ENCODE assay signal across 8 mouse cellular contexts in genomic region chr6:36387612-36388400, GRCm38 (mm10). TPM values are rescaled to one million over a fixed set of nuclear protein-coding genes. Genes with fewer than 3 reads are reported as not detected.
DNase-seq lines count a peak whose midpoint lies in the region; ATAC-seq and TF ChIP-seq lines count a peak whose summit lies in the region.

Gene Chrm2, plus strand, starts transcription at chr6:36388084.

- peak within 1 kb of the TSS; percentile 47 for H3K4me3 ChIP-seq in lung, embryonic 14.5 days (ENCODE audit: low read depth, low read length)
- peak within 1 kb of the TSS; percentile 42 for H3K4me3 ChIP-seq in forebrain, embryonic 11.5 days (ENCODE audit: low read depth, low read length)
- H3K4me3 ChIP-seq in myocyte = no peak within 1 kb of the TSS

- no peaks in the 10 kb centered on the region for H3K9me3 ChIP-seq in lung, embryonic 14.5 days (ENCODE audit: low read depth, low read length)
- no peaks in the 10 kb centered on the region for H3K9me3 ChIP-seq in forebrain, embryonic 11.5 days (ENCODE audit: control insufficient read depth, low read length)

- ATAC-seq in lung, embryonic 14.5 days (ENCODE audit: insufficient read depth) = no peak
- peak; percentile 69 for ATAC-seq in forebrain, embryonic 11.5 days (replicated peaks; ENCODE audit: low FRiP score)

- H3K36me3 ChIP-seq in lung, embryonic 14.5 days (ENCODE audit: insufficient read depth) = no peaks in the 10 kb centered on the region
- H3K36me3 ChIP-seq in forebrain, embryonic 11.5 days (ENCODE audit: control insufficient read depth, insufficient read depth, low read length) = no peaks in the 10 kb centered on the region
- no peaks in the 10 kb centered on the region for H3K36me3 ChIP-seq in myocyte (ENCODE audit: control insufficient read depth, insufficient read depth)

- H3K4me1 ChIP-seq in lung, embryonic 14.5 days (ENCODE audit: insufficient read depth) = no peaks in the 10 kb centered on the region
- H3K4me1 ChIP-seq in forebrain, embryonic 11.5 days (replicated peaks; ENCODE audit: control insufficient read depth, insufficient read depth, low read length) = no peaks in the 10 kb centered on the region; the same call in 1 of the 2 replicates

- DNase-seq in lung, embryonic 14.5 days = peak; percentile 50
- DNase-seq in lung, postnatal 25 days (ENCODE audit: low spot score) = no peak
- peak; percentile 63 for DNase-seq in forebrain, embryonic 11.5 days (ENCODE audit: low spot score)
- DNase-seq in heart, postnatal 36 days = peak; percentile 32 to 42
- DNase-seq in left cerebral cortex, postnatal 4 days = peak; percentile 24
- no peak for DNase-seq in urinary bladder, postnatal 36 days (ENCODE audit: low spot score in 2 of 2)
- DNase-seq in thymus, postnatal 4 days = no peak

- H3K27ac ChIP-seq in lung, embryonic 14.5 days (ENCODE audit: low read depth) = no peak within 1 kb of the TSS
- H3K27ac ChIP-seq in forebrain, embryonic 11.5 days (ENCODE audit: low read depth, low read length) = no peak within 1 kb of the TSS

- H3K4me2 ChIP-seq in lung, embryonic 14.5 days = peak within 1 kb of the TSS; percentile 87
- peak within 1 kb of the TSS; percentile 97 for H3K4me2 ChIP-seq in forebrain, embryonic 11.5 days (ENCODE audit: low read depth, low read length, severe bottlenecking)
- peak within 1 kb of the TSS; percentile 18 for H3K4me2 ChIP-seq in myocyte (ENCODE audit: low read depth)

- no peak for TF ChIP-seq POLR2A in myocyte (IDR thresholded peaks at IDR 0.05; ENCODE audit: insufficient read length, low read depth)

- WGBS in lung, embryonic 14.5 days = 2% methylated on average over 30 of the region's 30 CpGs
- 3% methylated on average over 30 of the region's 30 CpGs for WGBS in forebrain, embryonic 11.5 days

- peaks cover 30% of the 10 kb centered on the region for H3K27me3 ChIP-seq in lung, embryonic 14.5 days (ENCODE audit: insufficient read depth, low read length)
- peaks cover 15% of the 10 kb centered on the region for H3K27me3 ChIP-seq in forebrain, embryonic 11.5 days (ENCODE audit: control insufficient read depth, insufficient read depth, low read length)
- peaks cover 20% of the 10 kb centered on the region for H3K27me3 ChIP-seq in myocyte (ENCODE audit: control insufficient read depth, insufficient read depth, insufficient read length)

- no peak for TF ChIP-seq CTCF in lung, embryonic 14.5 days (IDR thresholded peaks at IDR 0.05; ENCODE audit: low read depth)

- peak within 1 kb of the TSS; percentile 46 for H3K9ac ChIP-seq in lung, embryonic 14.5 days
- H3K9ac ChIP-seq in forebrain, embryonic 11.5 days (ENCODE audit: low read length) = peak within 1 kb of the TSS; percentile 50

- intact Hi-C loops in heart, postnatal 36 days (cut with DNase I) = loop anchor here (5.0 to 10.0 kb wide), 5 partner anchors 134 to 657 kb away; no protein-coding TSS in a partner anchor
- intact Hi-C loops in left cerebral cortex, postnatal 4 days (cut with DNase I) = loop anchor here (10.0 kb wide), 1 partner anchor 383 kb away; no protein-coding TSS in a partner anchor

- no peak within 1 kb of the TSS for H3ac ChIP-seq in myocyte (ENCODE audit: control insufficient read depth, insufficient read length)

- no peaks in the 10 kb centered on the region for H3K79me2 ChIP-seq in myocyte (ENCODE audit: control insufficient read depth, insufficient read depth)

TF ChIP-seq in myocyte, 11 proteins besides CTCF, POLR2A, EP300 and RAD21:
- TF ChIP-seq TCF3 (IDR thresholded peaks at IDR 0.05; ENCODE audit: insufficient read length, low read depth) (no peak), POLR2AphosphoS2 (IDR thresholded peaks at IDR 0.05; ENCODE audit: insufficient read length, low read depth) (no peak), MYOG (IDR thresholded peaks at IDR 0.05; ENCODE audit: control insufficient read depth in 1 of 3, insufficient read depth in 1 of 3, insufficient read length in 2 of 3, low read depth in 2 of 3) (no peak), MAX (IDR thresholded peaks at IDR 0.05; ENCODE audit: low read depth) (no peak), TCF12 (IDR thresholded peaks at IDR 0.05; ENCODE audit: insufficient read depth, poor library complexity, severe bottlenecking) (no peak)
TF ChIP-seq in myocyte: peak in this region for 0.

RNA-seq across cellular contexts. Expression of gene Chrm2, which starts in this region (rescaled TPM):
- 3.2 and 3.5 TPM in 2 replicates for polyA plus RNA-seq in lung, embryonic 14.5 days (2014; fragmentation: Nextera tagmentation; extraction: Ambion mirVana)
- polyA plus RNA-seq in forebrain, embryonic 11.5 days (2014; fragmentation: Nextera tagmentation; extraction: Ambion mirVana) = 0.36 and 0.63 TPM in 2 replicates
- total RNA-seq in heart, postnatal 36 days (2021) = 10 to 100 TPM; 83.7 to 86.1 TPM
- total RNA-seq in left cerebral cortex, postnatal 4 days (2021) = 1 to 10 TPM; 7.5 to 9.3 TPM
- polyA plus RNA-seq in myocyte (2012; fragmentation: generic; extraction: Trizol) = not detected

Comparison
In these comparisons a context has a peak if more than half of its experiments do, and no peak if none do; other contexts are left out.
1. RNA of gene Chrm2 (total RNA-seq): 83.7 to 86.1 TPM in heart, postnatal 36 days; 7.5 to 9.3 TPM in left cerebral cortex, postnatal 4 days; every median in the first group is over 4 times any median in the second.
2. DNase-seq: peak in lung, embryonic 14.5 days (single experiment), heart, postnatal 36 days (2 of 2) and left cerebral cortex, postnatal 4 days (single experiment); none in lung, postnatal 25 days (single experiment), urinary bladder, postnatal 36 days (0 of 2) and thymus, postnatal 4 days (single experiment).
3. Peak in DNase-seq, ATAC-seq, H3K4me3 ChIP-seq, H3K9ac ChIP-seq and H3K4me2 ChIP-seq in forebrain, embryonic 11.5 days; RNA of the gene not detected or under 1 TPM.
4. H3K4me2 ChIP-seq: peak in every context shown above with its lines; median percentile 97 in forebrain, embryonic 11.5 days; 87 in lung, embryonic 14.5 days; 18 in myocyte.